Mouse (Mus musculus) left cerebral cortex, postnatal 25 days (tissue): ENCODE measurements around the gene Tmem158. TPM values are rescaled to one million over a fixed set of nuclear protein-coding genes. Genes with fewer than 3 reads are reported as not detected.

Source experiments
- DNase-seq, 2 experiments: peaks; one replicate each; pipeline ENCODE4 v3.0.0; 2022; ENCODE audit warnings: low spot score in 2 of 2, mixed read lengths in 1 of 2
- intact Hi-C: fragments of 180-260 bp; cut with DNase I; formaldehyde crosslinking; loops from one replicate; pipeline ENCODE4 v1.15.1; 2025
- total RNA-seq, 2 experiments: library from RNA; stranded (reverse); gene quantifications; 2 replicates each; pipeline ENCODE4 v1.2.3; 2021

Gene Tmem158
- 10 to 100 TPM; 56.5 to 75.0 TPM for total RNA-seq

DNA sequence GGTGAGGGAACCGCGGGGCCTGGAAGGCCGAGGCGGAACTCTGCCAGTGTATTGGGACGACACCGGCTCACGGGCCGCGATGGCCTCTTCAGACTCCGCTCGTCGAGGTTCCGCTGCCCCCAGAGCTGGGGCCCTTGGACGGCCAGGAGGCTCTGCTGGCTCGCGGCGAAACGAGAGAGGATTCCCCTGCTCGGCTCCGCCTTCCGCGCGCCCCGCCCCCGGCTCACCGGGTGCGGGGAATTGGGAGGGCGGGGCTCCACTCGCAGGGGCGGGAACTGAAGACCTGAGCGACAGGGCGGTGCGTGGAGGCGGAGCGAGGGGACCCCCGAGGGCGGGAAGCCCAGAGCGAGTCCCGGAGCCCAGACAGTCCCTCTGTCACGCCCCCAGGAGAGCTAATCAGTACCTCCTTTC lies at the start of gene Tmem158:
TSS of gene Tmem158 (minus strand) at position 154 of the 411 bp plus-strand sequence.
- intact Hi-C loops, result loop anchor here (1.0 to 5.0 kb wide), 4 partner anchors 106 to 267 kb away; partner anchors contain the start of genes Lars2 and Sacm1l
- DNase-seq, result peak; percentile 82 to 88

DNA sequence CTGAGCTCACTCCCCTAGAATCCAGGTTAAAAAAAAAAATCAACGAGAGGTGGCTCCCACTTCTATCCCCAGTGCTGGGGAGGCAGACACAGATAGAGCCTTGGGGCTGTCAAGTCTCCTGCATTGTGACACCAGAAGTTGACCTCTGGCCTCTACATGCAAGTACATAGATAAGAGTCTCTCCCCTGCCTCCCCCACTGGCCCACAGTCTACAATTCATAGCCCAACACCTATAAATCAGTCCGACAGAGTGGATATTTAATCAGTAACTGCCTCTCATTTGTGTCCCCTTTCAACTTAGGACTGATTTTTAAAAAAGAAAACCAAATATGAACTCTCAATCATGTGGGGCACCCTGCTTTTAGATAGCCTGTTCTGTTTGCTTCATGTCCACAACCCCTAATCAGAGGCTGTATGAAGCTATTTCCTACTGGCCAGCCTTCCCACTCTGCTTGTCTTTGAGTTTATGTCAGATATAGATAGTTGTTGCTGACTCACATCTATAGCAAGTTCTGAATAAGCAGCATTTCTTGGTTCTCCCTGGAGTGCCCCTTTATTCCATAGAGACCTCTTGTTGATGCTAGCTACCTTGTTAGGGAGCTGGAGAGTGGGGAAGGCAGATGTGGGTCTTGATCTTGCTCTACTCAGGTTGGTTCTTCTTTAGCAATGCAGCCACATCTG lies 49.3 kb upstream of the Tmem158 start:
- DNase-seq, result no peak
- intact Hi-C loops, result no loop called here

DNA sequence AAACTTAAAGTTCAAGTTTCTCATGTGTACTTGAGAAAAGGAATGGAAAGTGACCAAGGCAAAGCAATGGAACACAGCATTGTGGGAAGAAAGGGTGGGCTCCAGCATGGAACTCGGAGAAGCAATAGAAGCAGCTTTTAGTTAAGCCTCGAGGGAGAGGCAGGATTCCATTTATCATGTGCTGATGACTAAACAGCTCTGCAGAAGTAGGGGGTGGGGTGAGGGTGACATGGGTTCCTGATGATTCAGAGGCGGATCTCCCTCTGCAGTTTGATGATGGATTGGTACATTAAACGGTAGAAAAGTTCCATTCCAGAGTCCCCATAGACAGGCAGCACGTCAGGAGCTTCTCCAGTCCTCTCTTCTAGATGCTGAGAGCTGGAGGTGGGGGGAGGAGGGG lies 48.5 kb upstream of the Tmem158 start:
- peak in 1 of 2 experiments; percentile 47 for DNase-seq
- intact Hi-C loops, result no loop called here

DNA sequence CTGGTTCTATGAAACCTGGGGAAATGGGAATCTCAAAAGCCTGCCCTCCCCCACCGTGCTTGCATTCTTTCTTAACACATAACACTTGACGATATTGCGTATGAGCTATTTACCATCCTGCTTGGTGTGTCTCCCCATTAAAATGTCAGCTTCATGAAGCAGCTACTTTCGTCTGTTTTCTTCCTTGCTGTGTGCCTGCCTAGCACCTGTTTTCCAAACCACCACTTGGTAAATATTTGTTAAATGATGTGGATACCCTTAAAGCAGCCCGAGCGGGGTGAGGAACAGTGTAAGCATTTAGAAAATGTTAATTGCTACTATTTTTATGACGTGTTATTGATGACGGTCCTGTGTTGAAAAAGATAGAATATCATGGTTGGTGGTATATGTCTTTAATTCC lies 44.4 kb upstream of the Tmem158 start:
- DNase-seq, result no peak
- intact Hi-C loops, result no loop called here

DNA sequence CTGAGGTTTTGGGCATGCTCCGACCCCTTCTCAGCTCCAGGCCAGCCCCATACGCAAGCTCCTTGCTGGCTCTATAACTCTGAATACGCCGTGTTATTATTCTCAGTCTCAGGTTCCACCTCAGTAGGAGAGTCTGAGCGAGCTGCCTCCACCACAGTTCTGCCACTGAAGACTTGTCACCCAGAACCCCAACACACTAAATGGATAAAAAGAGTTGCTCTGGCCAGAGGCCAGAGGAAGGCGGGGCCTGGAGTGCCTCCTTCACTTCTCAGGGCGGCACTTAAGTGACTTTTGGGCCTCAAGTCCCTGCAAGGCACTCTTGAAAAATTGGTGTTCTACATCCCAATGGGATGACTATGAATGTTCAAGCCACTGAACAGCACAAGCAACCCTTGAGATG lies 43.4 kb upstream of the Tmem158 start:
- DNase-seq, result no peak
- intact Hi-C loops, result no loop called here

DNA sequence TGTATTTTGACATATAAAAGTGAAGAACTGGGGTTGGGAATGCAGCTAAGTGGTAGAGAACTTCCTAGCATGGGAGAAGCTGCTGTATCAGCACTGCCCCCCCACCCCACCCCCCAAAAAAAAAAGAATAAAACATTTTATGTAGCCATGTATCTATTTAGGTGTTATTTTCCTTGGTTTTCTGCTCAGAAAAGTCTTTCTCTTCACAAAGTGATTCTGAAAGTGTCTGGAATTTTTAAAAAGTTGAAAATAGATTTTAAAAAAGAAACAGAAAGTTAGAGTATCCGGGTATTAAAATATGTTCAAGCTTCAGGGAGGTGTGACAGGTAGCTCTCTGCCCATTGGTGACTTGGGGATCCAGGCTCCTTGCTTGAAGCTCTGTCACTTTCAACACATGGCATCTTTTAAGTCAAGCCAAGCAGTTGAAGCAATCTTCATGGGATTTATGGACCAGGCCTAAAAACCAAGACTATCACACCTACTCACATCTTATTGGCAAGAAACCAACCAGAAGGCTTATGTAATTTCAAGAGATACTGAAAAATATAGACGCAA lies 42.3 kb upstream of the Tmem158 start:
- intact Hi-C loops, result no loop called here
- no peak for DNase-seq

DNA sequence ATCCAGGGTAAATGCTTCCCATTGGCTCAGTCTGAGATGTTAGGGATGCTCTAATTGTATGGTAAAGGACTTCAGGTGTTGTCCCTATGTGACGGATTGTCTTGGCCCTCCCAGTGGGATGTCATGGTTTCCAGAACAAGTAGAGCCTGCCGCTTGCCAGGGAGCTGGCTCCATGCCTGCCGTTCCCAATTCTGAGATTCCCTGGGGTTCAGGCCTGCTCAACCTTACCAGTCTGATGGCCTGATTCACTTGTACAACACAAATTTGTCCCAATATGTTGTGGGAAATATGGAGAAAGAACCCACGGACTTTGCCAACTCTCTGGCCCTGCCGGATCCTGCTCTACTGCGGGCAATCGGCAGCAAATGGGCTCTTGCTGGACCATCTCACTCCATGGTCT lies 37.3 kb upstream of the Tmem158 start:
- no peak for DNase-seq
- intact Hi-C loops, result no loop called here

DNA sequence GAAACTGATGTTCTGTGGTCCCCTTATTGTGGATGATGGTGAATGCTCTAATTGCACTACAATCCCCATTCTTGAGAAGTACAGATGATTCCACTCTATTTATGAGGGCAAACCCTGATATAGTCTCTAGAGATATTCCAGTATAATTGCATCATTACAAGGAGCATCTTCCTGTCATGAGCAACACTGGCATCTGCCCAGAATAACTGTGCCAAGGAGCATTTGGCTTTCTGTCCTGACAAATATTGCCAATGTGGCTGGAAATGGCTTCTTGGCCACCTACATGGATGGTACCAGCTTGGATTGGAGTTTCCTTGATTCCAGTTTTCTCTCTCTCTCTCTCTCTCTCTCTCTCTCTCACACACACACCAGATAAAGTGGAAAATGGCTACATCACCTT lies 35.7 kb upstream of the Tmem158 start:
- DNase-seq, result no peak
- intact Hi-C loops, result no loop called here

DNA sequence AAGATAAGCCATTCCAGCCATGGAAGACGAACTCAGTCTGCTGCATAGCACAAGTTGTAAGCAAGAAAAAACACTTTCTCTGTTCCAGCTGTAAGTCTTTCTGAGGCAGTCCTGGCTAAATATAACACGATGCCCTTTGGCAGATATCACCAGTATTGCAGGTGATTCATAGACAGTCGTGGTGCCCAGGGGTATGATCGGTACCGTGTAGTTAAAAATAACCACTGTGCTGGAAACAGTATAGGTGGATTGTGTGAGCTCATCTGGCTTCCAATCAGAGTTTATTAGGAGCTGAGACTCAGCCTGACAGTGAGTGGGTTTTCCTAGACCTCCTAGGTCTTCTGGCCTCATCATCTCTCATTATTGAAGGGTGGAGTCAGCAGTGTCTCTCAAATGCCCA lies 34.0 kb upstream of the Tmem158 start:
- no peak for DNase-seq
- intact Hi-C loops, result no loop called here

DNA sequence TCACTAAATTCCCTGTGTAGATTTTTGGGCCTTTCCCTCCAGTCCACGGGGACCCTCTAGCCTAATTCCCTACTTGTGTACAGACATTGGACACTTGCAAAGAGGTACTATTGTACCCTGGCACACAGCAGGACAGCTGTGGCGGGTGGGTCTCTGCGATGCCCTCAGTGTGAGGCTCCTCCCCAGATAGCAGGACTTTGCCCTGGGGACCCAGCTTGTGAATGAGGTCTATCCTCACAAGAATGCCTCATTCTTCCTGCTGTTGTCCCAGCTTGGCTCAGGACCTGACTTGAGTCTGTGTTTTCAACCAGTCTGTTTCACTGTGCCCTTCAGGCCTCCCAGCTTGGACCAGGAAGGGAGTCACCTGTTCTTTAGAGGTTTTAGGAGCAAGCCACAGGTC lies 27.8 kb upstream of the Tmem158 start:
- DNase-seq, result no peak
- intact Hi-C loops, result no loop called here

DNA sequence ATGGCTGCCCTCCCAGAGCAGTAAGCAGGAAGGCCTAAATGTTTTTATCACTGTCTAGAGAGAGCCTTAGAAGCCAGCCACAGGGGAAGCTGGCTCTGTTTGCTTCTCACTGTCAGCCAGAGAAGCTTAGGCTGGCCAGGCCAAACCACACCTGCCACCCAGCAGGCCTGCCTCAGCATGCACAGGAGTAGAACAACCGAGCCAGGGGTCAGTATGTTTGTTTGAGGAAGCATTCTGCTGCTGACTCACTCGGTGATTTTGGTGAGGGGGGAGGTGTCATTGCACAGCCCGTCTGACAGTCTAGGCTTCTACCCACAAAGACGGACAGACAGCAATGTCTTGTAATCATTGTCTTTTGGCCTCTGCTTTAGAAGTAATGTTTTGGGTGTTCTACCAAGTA lies 25.1 kb upstream of the Tmem158 start:
- intact Hi-C loops, result no loop called here
- no peak for DNase-seq

DNA sequence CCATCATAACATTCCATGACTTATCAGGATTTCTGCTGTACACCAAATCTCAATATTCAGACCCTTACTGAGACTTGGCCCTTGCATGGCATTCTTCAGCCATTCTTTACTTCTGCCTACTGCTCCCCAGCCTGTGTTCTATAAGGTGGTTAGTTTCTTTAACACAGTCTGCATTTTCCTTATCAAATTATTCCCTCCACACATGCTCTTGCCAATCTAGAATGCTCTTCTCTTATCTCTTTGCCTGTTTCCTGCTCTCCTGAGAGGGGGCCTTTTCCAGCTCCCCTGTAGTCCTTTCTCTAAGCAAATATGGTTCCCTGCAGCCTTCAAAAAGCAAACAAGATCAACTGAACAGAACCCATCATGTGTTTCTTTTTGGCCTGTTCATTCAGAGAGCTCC lies 20.2 kb upstream of the Tmem158 start:
- DNase-seq, result no peak
- intact Hi-C loops, result no loop called here

DNA sequence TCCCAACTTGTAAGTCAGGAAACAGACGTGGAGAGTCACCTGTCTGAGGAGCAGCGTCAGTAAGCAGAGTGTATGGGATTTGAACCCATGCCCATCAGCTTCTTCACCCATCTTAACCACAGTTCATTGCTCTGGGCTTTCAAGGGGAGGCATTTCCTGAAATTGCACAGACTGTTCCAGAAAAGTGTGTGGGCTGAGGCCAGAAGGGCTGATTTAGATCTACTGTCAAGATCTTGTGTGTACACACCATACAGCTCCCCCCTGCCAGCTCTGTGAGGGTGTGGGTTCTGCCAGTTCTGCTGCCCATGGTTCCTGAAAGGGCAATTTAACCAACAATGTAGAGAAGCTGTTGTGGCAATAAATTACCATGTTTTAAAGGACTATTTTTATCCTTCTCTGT lies 17.4 kb upstream of the Tmem158 start:
- intact Hi-C loops, result loop anchor here (5.0 kb wide), 1 partner anchor 69 kb away; no protein-coding TSS in a partner anchor
- DNase-seq, result no peak

DNA sequence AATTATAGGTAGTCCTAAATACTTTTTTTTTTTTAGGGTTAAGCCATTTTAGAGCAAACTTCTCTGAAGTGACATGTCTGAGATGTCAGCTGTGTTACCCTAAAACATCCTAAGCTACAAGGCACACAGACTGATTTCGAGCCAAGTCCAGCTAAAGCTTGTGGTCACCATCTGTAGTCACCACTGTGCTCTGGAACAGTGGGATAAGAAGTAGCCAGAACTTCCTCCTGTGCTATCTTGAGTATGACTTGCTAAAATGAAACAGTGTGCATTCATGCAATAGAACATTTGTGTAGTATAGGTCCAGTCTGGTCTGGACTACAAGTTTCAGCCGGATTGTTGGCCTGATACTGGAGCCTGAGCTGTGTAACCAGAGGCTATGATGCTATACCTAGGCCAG lies 14.8 kb upstream of the Tmem158 start:
- intact Hi-C loops, result loop anchor here (5.0 kb wide), 1 partner anchor 72 kb away; no protein-coding TSS in a partner anchor
- no peak for DNase-seq

DNA sequence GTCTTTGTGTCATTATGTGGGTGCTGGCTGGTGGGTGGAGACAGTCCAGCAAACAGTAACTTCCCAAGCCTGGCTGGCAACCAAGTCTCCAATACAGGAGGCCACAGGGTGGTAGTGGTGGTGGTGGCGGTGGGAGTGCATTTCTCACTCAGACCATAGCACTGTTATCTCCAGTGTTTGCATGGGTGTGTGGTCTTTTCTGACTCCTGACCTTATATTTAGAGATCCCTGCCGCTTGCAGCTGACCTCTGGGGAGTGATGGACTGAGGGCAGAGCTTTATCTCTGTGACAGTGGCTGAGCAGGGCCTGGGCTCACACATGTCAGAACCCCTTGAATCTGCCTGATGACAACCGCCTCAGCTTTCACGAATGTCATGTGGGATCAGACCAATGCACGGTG lies 14.1 kb upstream of the Tmem158 start:
- DNase-seq, result no peak
- intact Hi-C loops, result loop anchor here (5.0 kb wide), 1 partner anchor 73 kb away; no protein-coding TSS in a partner anchor

DNA sequence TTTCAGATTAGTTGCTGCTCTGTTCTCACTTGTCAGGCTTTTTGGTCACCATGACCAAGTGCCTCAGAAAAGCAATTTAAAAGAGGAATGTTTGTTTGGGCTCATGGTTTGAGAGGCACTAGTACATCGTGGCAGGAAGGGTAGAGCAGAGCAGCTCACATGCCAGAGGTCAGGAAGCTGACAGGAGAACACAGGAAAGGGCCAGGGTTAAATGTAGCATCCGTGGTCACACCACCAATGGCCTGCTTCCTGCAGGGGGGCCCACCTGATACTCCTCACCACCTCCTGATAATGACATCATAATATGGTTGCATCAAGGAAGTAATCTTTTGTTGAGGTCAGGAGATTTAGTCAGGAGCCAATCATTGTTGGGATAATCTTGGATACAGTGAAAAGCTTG lies 13.3 kb upstream of the Tmem158 start:
- intact Hi-C loops, result no loop called here
- DNase-seq, result no peak

DNA sequence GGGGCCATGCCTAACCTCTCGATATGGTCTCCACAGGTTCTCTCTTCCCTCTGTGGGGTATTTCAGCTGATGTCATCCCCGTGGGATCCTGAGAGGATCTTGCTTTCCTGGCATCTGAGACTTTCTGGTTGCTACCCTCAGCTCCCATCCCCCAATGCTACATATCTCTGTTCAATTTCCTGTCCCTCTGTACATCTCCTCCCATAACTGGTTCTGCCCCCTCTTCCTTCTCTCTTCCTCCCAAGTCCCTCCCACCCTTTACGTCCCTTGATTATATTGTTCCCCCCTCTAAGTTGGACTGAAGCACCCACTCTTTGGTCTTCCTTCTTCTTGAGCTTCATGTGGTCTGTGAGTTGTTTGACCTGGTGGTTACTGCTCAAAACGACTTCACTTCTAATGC lies 11.0 kb upstream of the Tmem158 start:
- no peak for DNase-seq
- intact Hi-C loops, result no loop called here

DNA sequence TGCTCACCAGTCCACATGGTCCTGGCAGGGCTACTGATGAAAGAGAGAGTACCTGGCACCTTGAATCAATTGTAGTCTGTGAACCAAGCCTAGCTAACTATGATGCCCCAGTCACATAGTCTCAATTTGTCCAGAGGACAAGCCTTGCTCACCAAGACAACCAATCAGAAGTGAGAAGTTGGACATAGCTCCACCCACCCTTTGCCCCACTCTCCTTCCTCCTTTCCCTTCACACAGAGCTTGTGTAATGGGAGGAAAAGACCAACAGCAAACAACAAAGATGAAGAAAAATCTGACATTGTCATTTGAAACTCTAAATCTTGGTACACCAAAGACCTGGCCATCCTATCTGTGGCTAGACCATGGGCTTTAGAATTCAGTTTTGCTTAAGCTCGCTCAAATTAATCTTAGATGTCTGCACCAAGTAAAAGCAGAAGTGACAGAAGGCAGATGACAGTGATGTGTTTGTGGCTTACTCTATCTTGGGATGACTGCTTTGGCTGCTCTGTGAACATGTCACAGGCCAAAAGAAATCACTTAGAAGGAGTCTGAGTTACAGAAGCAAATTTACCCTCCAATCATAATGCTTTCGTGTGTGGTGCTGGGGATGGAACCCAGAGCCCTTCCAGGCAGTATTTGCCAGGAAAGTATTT lies 9.5 kb upstream of the Tmem158 start:
- intact Hi-C loops, result no loop called here

DNA sequence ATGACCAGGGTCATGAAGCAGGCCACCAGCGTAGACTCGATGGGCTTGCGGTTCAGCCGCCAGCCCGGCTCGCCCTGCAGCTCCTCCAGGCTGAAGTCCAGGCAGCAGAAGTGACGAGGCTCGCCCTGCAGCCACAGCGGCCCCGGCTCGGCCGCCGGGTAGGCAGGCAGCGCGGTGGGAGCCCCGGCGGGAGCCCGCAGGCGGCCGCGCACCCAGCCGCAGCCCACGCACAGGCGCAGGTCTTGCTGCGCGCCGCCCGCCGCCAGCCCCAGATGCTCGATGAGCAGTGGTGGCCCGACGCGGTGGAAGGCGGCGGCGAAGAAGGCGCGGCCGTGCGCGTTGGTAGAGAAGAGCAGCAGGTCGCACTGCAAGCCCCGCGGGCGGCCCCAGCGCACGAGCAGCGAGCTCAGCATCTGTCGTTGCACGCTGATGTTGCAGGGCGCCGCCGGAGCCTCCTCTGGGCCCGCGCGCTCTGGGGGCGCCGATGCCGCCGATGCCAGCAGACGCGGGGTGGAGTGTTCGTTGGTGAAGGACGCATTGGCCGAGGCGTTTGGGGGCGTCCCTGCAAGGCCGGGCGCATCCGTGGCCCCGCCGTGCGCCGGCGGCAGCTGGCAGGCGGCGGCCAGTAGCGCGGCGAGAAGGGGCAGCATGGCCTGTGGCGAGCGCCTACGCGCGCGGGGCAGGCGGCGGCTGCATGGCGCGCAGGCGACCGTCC lies 511 bp downstream of the Tmem158 start:
- peak; percentile 70 to 75 for DNase-seq
- intact Hi-C loops, result loop anchor here (1.0 to 10.0 kb wide), 6 partner anchors 106 to 525 kb away; partner anchors contain the start of genes Lars2 and Sacm1l

More for the DNA sequence above, 9.5 kb upstream of the Tmem158 start:
- no peak for DNase-seq

DNA sequence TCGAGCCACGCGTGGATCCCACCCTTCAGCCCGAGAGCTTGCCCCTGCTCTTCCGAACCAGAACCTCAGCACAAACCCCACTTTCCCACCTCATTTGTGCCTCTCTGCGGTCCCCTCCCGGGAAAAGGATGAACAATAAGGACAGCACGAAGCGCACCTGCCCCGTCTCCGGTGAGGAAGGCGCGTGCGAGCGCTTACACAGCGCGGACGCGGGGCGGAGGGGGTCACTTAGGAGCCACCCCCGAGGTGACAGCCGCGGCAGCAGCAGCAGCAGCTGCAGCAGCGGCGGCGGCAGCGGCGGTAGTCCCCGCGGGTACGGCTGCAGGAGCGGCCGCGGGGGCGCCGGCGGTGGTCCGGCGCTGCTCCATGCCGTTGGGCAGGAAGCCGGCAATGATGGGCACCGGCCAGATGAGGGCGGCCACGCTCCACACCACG lies 1.1 kb downstream of the Tmem158 start:
- DNase-seq, result no peak
- intact Hi-C loops, result loop anchor here (2.0 to 10.0 kb wide), 2 partner anchors 179 to 525 kb away; no protein-coding TSS in a partner anchor
